Mouse (Mus musculus) olfactory bulb, adult 2 months (tissue): ENCODE measurements around the gene Sidt1.

Experiments used
- CTCF ChIP-seq: fragments of 200-500 bp; IDR thresholded peaks from 2 replicates; pipeline ENCODE4 v1.5.1; 2012; ENCODE audit warnings: low read depth, mild to moderate bottlenecking, low read length, moderate library complexity; ENCODE audit not compliant: insufficient read depth
- POLR2A ChIP-seq: fragments of 200-500 bp; IDR thresholded peaks from 2 replicates; pipeline ENCODE4 v1.6.1; 2012; ENCODE audit warnings: mild to moderate bottlenecking, low read depth, low read length, moderate library complexity; ENCODE audit not compliant: insufficient read depth

DNA sequence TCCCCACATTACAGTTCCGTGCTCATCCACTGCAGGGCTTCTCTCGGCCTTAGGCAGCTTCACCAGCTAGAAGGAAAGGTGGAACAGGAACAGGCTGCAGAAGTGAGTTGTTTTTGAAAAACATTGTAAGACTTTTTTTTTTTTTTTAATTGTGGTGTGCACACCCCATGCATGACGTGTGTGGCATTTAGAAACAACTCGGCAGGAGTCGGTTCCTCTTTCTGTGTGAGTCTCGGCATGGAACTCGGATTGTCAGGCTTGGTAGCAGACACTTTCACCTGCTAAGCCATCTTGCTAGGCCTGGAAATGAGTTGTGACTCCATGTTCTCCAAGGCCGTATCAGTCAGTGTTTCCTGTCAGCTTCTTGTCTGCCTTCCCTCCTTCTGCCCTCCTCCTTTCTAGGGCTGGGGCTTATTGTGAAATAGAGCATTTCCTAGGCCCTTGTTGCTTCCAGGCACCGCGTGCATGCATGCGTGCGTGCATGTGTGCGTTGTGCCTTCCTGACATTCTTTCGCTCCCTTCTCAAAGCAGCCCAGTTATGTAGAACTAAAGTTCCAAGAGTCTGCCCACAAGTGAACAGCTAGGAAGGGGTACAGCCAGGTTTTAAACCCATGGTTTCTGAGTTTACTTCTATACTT, 133.8 kb downstream of the Sidt1 start:
- no peak for TF ChIP-seq CTCF
- no peak for TF ChIP-seq POLR2A
